Mouse (Mus musculus): ENCODE data around the gene Ehd2. TPM values are rescaled to one million over a fixed set of nuclear protein-coding genes. Genes with fewer than 3 reads are reported as not detected.
A peak's percentile ranks its signal among the peaks of the same experiment; 100 is the strongest.

The Ehd2 gene
- polyA plus RNA-seq, 1 experiment: 4.6 TPM

GRCm38 (mm10) chr7:15948381-15948941, 18.9 kb downstream of the Ehd2 start:
- H3K36me3 ChIP-seq (ENCODE audit: control insufficient read depth, insufficient read depth, low read length, poor library complexity, severe bottlenecking): peaks cover 10% of the 10 kb centered on the region
- peak overlapping the region; percentile 10 for H3K9ac ChIP-seq (ENCODE audit: low read depth, poor library complexity, severe bottlenecking)
- peaks cover 3% of the 10 kb centered on the region for H3K4me1 ChIP-seq (ENCODE audit: control insufficient read depth, insufficient read depth, low read length)
- no peak overlapping the region for H3K27ac ChIP-seq (ENCODE audit: insufficient read depth, low read length)
- H3K27me3 ChIP-seq (ENCODE audit: control insufficient read depth, insufficient read depth, low read length, poor library complexity, severe bottlenecking): no peaks in the 10 kb centered on the region
- TF ChIP-seq EP300 (IDR thresholded peaks at IDR 0.05; ENCODE audit: insufficient read depth, low read depth, low read length) (no peak), POLR2A (IDR thresholded peaks at IDR 0.05; ENCODE audit: insufficient read depth, low read length) (no peak), CTCF (IDR thresholded peaks at IDR 0.05; ENCODE audit: low read depth, low read length) (peak; percentile 78)
- H3K4me3 ChIP-seq (ENCODE audit: low read depth, low read length): peak overlapping the region; percentile 38
- no peaks in the 10 kb centered on the region for H3K9me3 ChIP-seq (replicated peaks; ENCODE audit: control insufficient read depth, insufficient read depth, low read length, poor library complexity, severe bottlenecking)

- H3K4me1 ChIP-seq (ENCODE audit: control insufficient read depth, insufficient read depth, low read length): peaks cover 3% of the 10 kb centered on the region
- no peak for TF ChIP-seq EP300 (IDR thresholded peaks at IDR 0.05; ENCODE audit: insufficient read depth, low read depth, low read length)
- no peak for TF ChIP-seq POLR2A (IDR thresholded peaks at IDR 0.05; ENCODE audit: insufficient read depth, low read length)
- TF ChIP-seq CTCF (IDR thresholded peaks at IDR 0.05; ENCODE audit: low read depth, low read length): no peak
Measured at GRCm38 (mm10) chr7:15947653-15948260, 19.6 kb downstream of the Ehd2 start.

GRCm38 (mm10) chr7:15945721-15946536, 21.4 kb downstream of the Ehd2 start, which contains the start of gene Nop53:
Nop53 (minus strand) TSS chr7:15946074.
- 0 out of 2 replicates have a peak within 1 kb of the TSS, but pooled peaks have one; percentile 42 for H3K27ac ChIP-seq (ENCODE audit: insufficient read depth, low read length)
- H3K4me3 ChIP-seq (ENCODE audit: low read depth, low read length): peak within 1 kb of the TSS; percentile 86
- no peaks in the 10 kb centered on the region for H3K27me3 ChIP-seq (ENCODE audit: control insufficient read depth, insufficient read depth, low read length, poor library complexity, severe bottlenecking)
- TF ChIP-seq CTCF (IDR thresholded peaks at IDR 0.05; ENCODE audit: low read depth, low read length) (no peak), EP300 (IDR thresholded peaks at IDR 0.05; ENCODE audit: insufficient read depth, low read depth, low read length) (no peak), POLR2A (IDR thresholded peaks at IDR 0.05; ENCODE audit: insufficient read depth, low read length) (no peak)
- H3K4me1 ChIP-seq (ENCODE audit: control insufficient read depth, insufficient read depth, low read length): peaks cover 3% of the 10 kb centered on the region
- no peaks in the 10 kb centered on the region for H3K9me3 ChIP-seq (replicated peaks; ENCODE audit: control insufficient read depth, insufficient read depth, low read length, poor library complexity, severe bottlenecking)
- H3K36me3 ChIP-seq (ENCODE audit: control insufficient read depth, insufficient read depth, low read length, poor library complexity, severe bottlenecking): peaks cover 34% of the 10 kb centered on the region
- H3K9ac ChIP-seq (ENCODE audit: low read depth, poor library complexity, severe bottlenecking): peak within 1 kb of the TSS; percentile 93

More at GRCm38 (mm10) chr7:15947653-15948260, 19.6 kb downstream of the Ehd2 start:
- Histone ChIP-seq H3K36me3 (ENCODE audit: control insufficient read depth, insufficient read depth, low read length, poor library complexity, severe bottlenecking) (peaks cover 16% of the 10 kb centered on the region), H3K9ac (ENCODE audit: low read depth, poor library complexity, severe bottlenecking) (peak overlapping the region; percentile 10), H3K27ac (ENCODE audit: insufficient read depth, low read length) (peak overlapping the region; percentile 45), H3K4me3 (ENCODE audit: low read depth, low read length) (peak overlapping the region; percentile 38), H3K27me3 (ENCODE audit: control insufficient read depth, insufficient read depth, low read length, poor library complexity, severe bottlenecking) (no peaks in the 10 kb centered on the region), H3K9me3 (replicated peaks; ENCODE audit: control insufficient read depth, insufficient read depth, low read length, poor library complexity, severe bottlenecking) (no peaks in the 10 kb centered on the region)

GRCm38 (mm10) chr7:15945211-15945610, 22.2 kb downstream of the Ehd2 start:
- TF ChIP-seq EP300 (IDR thresholded peaks at IDR 0.05; ENCODE audit: insufficient read depth, low read depth, low read length): no peak
- TF ChIP-seq CTCF (IDR thresholded peaks at IDR 0.05; ENCODE audit: low read depth, low read length): no peak
- TF ChIP-seq POLR2A (IDR thresholded peaks at IDR 0.05; ENCODE audit: insufficient read depth, low read length): no peak
- H3K36me3 ChIP-seq (ENCODE audit: control insufficient read depth, insufficient read depth, low read length, poor library complexity, severe bottlenecking): peaks cover 41% of the 10 kb centered on the region

GRCm38 (mm10) chr7:15944311-15944710, 23.1 kb downstream of the Ehd2 start:
- TF ChIP-seq EP300 (IDR thresholded peaks at IDR 0.05; ENCODE audit: insufficient read depth, low read depth, low read length) (no peak), CTCF (IDR thresholded peaks at IDR 0.05; ENCODE audit: low read depth, low read length) (no peak), POLR2A (IDR thresholded peaks at IDR 0.05; ENCODE audit: insufficient read depth, low read length) (no peak)
- peaks cover 50% of the 10 kb centered on the region for H3K36me3 ChIP-seq (ENCODE audit: control insufficient read depth, insufficient read depth, low read length, poor library complexity, severe bottlenecking)
- H3K27me3 ChIP-seq (ENCODE audit: control insufficient read depth, insufficient read depth, low read length, poor library complexity, severe bottlenecking): no peaks in the 10 kb centered on the region
- no peaks in the 10 kb centered on the region for H3K4me1 ChIP-seq (ENCODE audit: control insufficient read depth, insufficient read depth, low read length)
- 0 out of 2 replicates have a peak overlapping the region, but pooled peaks have one; percentile 93 for H3K9ac ChIP-seq (ENCODE audit: low read depth, poor library complexity, severe bottlenecking)
- H3K27ac ChIP-seq (ENCODE audit: insufficient read depth, low read length): no peak overlapping the region
- no peaks in the 10 kb centered on the region for H3K9me3 ChIP-seq (replicated peaks; ENCODE audit: control insufficient read depth, insufficient read depth, low read length, poor library complexity, severe bottlenecking)
- H3K4me3 ChIP-seq (ENCODE audit: low read depth, low read length): no peak overlapping the region

More at GRCm38 (mm10) chr7:15945211-15945610, 22.2 kb downstream of the Ehd2 start:
- Histone ChIP-seq H3K27me3 (ENCODE audit: control insufficient read depth, insufficient read depth, low read length, poor library complexity, severe bottlenecking) (no peaks in the 10 kb centered on the region), H3K4me3 (ENCODE audit: low read depth, low read length) (peak overlapping the region; percentile 86), H3K4me1 (ENCODE audit: control insufficient read depth, insufficient read depth, low read length) (no peaks in the 10 kb centered on the region), H3K9me3 (replicated peaks; ENCODE audit: control insufficient read depth, insufficient read depth, low read length, poor library complexity, severe bottlenecking) (no peaks in the 10 kb centered on the region), H3K9ac (ENCODE audit: low read depth, poor library complexity, severe bottlenecking) (peak overlapping the region; percentile 93), H3K27ac (ENCODE audit: insufficient read depth, low read length) (0 out of 2 replicates have a peak overlapping the region, but pooled peaks have one; percentile 17)

Data from ES-Bruce4 (cell line).